Mouse (Mus musculus) mesoderm, embryonic 11.5 days (tissue): ENCODE results near the gene Knop1.
A peak's percentile ranks its signal among the peaks of the same experiment; 100 is the strongest.

Experiments used
- DNase-seq: peaks from one replicate; pipeline ENCODE4 v3.0.0-alpha.2; 2012; ENCODE audit warnings: low read depth, low spot score

Gene Knop1

DNA sequence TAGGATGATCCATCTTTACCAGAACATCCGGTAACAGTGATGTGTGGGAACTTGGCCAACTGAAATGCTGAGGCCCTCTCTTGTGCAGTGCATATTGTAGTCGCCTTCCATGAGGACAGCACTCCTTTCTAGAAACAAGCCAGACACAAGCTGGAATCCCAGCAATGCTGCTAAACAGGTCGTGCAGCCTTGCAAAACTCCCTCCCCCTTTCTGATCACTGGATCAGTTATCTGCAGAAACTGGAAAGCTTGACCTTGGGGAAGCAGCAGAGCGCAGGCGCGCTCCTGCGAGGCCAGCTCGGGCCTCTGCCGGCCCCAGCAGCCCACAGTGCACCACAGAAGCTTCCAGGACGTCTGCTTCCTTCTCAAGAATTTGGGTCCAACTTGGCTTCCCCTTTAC is 7.3 kb downstream of the Knop1 start:
- no peak for DNase-seq

GRCm38 (mm10) chr7:118846329-118846728 is 9.7 kb downstream of the Knop1 start:
- DNase-seq: no peak

DNA sequence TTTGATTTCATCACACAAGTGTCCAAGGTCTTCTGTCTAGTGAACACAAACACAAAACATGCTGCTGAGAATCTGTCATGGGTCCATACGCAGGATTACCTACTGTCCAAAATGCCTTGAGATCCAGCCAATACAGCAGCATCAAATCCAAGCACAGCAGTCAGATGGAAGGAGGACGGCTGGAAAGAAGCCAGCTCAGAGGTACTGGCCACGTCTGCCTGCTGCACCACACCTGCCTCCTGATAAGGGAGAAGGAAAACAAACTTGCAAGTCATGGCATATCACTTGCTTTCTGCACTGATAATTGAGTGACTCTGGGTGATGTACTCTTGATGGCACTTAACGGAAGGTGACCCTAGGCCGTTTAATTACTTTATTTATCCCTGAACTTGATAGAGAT is 10.9 kb downstream of the Knop1 start:
- DNase-seq: no peak

- DNase-seq: no peak
Measured at GRCm38 (mm10) chr7:118842938-118843337, 13.1 kb downstream of the Knop1 start.

GRCm38 (mm10) chr7:118841796-118842195 is 14.3 kb downstream of the Knop1 start:
- DNase-seq: no peak

- no peak for DNase-seq
Measured at GRCm38 (mm10) chr7:118841030-118841745, 14.9 kb downstream of the Knop1 start.

GRCm38 (mm10) chr7:118837901-118838300 is 18.2 kb downstream of the Knop1 start:
- no peak for DNase-seq

DNA sequence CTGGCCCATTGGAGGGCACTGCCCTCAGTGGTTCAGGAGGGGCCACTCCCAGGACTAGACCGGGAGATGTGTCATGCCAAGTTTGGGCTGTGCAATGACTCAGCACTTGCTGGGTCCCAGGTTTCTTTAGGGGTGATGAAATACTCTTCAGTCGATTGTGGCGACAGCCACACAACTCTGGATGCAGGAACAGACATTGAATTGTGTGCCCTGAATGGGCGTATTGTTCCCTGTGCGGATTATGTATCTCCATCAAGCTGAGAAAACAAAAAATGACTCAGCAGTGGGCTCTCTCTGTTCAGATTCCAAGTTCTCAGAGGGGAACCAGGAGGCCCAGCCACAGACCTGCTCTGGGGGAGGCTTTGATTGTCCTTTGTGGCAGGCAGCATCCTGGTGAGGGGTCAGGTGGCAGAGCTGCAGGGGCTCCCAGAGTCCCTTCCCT is 28.1 kb downstream of the Knop1 start:
- DNase-seq: peak; percentile 34

GRCm38 (mm10) chr7:118824451-118824850 is 31.6 kb downstream of the Knop1 start:
- DNase-seq: no peak

DNA sequence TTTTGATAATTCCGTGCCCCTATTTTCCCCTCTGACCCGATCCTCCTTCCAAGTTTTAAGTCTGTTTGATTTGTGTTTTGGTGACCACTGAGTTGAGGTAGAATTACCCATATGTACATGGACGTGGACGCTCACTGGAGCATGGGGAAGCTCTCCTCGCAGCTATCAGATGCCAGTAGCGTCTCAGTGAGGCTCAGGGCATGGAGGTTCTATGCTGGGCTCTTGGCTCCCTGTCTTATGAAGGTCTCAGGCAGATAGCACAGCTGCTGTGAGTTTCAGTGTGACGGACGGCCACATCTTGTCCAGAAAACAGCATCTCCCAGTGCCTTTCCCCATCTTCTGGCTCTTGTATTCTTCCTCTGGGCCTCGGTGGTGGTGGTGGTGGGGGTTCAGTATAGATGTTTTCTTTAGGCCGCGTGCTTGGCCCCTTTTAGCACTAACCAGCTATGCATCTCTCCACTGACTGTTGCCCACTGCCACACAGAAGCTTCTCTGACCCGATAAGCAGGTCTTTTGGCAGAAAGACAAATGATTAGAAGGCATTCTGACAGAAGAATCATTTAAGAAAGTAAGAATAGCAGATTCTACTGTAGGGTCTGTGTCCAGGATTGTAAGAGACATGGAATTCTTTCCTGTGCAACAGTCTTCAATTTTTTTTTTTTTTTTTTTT is 34.0 kb downstream of the Knop1 start:
- no peak for DNase-seq

- DNase-seq: no peak
Measured at GRCm38 (mm10) chr7:118821356-118821755, 34.7 kb downstream of the Knop1 start.

DNA sequence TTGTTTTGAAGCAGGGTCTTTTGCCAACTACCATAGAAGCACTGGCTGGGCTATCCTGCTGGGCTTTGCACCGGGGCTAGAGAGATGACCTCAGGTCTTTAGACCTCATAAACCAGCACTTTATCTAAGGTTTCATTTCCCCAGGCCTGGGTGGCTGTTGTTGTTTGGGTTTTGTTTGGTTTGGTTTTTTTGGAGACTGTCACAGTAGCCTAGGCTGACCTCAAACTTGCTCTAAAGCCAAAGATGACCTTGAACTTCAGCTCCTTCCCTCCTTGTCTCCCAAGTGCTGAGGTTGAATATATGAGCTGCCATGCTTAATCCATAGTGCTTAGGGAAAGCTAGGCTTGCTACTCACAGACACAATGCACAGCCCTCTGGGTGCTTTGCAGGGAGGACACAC is 36.4 kb downstream of the Knop1 start:
- no peak for DNase-seq

DNA sequence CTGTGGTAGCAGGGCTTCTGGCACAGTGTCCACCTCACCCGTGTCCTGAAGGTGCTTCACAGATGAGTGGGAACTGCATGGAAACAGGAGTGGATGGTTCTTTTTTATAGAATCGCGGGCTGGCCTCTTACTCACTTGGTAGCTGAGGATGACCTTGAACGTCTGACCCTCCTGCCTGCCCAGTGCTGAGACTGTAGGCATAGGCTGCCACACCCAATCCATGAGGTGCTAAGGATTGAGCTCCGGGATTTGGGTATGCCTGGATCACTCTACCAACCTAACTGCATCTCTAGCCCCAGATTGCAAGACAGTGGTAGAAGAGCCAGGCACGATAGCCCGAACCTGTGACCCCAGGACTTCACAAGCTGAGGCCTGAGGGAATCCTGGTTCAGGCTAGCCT is 38.3 kb downstream of the Knop1 start:
- DNase-seq: no peak

GRCm38 (mm10) chr7:118816275-118816674 is 39.8 kb downstream of the Knop1 start:
- no peak for DNase-seq

DNA sequence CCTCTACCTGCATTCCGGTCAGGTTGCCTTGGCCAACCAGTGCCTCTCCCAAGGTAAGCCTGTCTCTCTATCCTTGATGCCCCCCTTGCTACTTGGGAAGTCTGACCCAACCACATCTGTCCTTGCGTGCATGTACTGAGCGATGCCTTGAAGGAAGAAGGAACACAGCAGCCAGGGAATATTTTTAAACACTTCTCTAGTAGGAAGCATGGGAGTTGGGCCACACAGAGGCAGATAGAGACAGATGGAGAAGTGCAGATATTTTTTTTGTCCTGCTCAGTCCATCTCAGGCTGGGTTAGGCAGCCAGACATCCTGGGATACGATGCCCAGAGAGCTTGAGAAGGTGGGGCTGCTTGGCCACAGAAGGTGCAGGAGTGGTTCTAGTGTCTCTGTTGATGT is 42.5 kb downstream of the Knop1 start:
- DNase-seq: no peak

DNA sequence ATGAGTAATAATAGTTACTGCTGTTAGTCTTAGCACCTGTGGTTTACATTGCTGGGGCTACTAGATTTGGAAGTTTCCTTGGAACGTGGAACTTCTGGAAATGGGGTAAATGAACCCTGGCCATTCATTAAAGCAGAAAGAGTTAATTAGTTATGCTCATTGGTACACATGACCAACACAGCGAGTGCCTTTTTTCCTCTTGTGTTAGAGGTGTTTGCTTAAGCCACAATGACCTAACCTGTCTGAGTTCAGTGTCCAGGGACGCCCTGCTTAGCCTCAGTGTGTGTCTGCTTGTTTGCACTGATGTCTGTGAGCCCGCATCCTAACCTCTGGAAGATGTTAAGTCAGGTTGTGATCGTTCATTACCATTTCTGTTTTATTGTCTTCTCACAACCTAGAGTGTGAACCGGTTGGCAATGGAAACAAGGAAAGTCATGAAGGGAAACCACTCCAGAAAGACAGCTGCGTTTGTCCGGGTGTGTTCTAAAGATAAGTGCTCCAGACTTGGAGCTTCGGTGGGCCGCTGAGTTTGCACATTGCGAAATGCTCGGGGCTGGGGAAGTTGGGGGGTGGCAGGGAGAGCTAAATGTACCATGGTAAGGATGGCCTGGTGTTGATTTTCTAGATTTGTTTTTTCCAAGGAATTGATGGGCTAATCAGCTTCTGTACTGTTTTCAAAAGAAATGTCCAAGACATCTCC is 44.5 kb downstream of the Knop1 start:
- DNase-seq: no peak

GRCm38 (mm10) chr7:118807899-118808298 is 48.2 kb downstream of the Knop1 start:
- DNase-seq: no peak

DNA sequence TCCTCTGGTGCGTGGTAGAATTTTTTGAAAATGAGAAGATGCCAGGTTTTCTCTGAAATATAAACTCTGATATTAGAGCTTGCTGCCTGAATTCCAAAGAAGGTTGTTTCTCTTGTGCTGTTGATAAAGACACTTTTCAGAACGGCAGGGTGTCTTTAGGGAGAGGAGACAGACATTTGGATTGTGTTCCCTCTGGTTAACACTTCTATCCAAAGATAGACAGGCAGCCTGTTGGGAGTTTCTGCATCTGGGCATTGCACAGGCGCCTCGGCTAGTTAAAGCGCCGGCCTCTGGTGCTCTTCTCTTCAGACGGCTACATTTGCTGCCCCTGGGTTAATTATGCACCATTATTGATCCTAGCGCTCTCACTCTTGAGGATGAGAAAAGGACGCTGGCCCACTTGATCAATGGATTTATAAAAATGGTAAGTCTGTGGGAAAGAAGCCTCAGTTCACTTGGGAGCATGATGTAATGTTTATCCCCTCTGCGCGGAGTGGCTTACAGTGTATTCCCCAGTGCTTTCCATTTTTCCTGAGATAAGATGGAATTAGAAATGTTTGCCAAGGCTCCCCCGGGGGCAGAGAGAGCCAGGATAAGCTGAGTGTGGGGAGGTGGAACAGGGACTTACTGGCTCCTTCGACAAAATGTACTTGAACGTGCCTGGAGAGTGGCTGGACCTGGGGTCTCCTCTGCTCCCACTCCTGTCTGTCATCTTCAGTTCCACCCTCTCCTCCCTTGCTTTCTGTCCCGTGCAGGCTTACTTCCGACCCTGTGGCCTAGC is 49.2 kb downstream of the Knop1 start:
- DNase-seq: no peak

DNA sequence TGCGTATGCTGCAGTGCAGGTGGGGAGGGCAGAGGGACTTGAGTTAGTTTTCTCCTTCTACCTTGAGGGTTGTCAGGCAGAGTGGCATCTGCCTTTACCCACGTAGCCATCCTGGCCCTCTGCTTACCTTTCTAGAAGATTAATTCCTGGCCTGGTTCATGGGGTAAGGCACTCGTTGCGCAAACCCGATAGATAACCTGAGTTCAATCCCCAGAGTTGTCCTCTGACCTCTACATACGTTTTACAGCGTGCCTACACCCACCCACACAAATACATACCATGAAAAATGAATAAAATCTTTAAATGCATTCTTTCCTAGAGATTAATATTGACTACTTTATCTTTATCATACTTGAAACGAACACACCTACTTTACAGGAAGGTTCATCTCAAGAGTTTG is 52.6 kb downstream of the Knop1 start:
- DNase-seq: no peak

DNA sequence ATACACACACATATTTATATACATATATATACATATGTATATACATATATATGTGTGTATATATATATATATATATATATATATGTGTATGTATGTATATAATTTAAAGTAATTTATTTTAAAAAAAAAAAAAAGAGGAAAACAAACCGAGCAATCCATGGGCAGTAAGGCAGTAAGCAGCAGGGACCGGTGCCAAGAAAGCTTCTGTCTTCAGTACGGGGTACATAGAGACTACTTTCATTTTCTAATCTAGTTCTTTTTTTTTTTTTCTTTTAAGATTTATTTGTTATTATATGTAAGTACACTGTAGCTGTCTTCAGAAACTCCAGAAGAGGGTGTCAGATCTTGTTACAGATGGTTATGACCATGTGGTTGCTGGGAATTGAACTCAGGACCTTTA is 54.3 kb downstream of the Knop1 start:
- no peak for DNase-seq

GRCm38 (mm10) chr7:118800112-118800734 is 55.8 kb downstream of the Knop1 start:
- no peak for DNase-seq
